Mouse (Mus musculus) E14TG2a.4 (cell line): ENCODE measurements around the gene 1810010D01Rik.

Experiments used
- CTCF ChIP-seq: conservative IDR thresholded peaks from 2 replicates; pipeline ENCODE4 v1.5.1; 2014; ENCODE audit warnings: low read length
- NANOG ChIP-seq: IDR thresholded peaks from 2 replicates; pipeline ENCODE4 v1.6.1; 2014; ENCODE audit warnings: borderline replicate concordance, low read length, mixed read lengths
- POU5F1 ChIP-seq: IDR thresholded peaks from 2 replicates; pipeline ENCODE4 v1.6.1; 2014; ENCODE audit warnings: low read length, borderline replicate concordance

GRCm38 (mm10) chr7:145208006-145208405 lies at the start of gene 1810010D01Rik:
- TF ChIP-seq CTCF (no peak), NANOG (no peak), POU5F1 (no peak)
